Mouse (Mus musculus) lung, adult 10 weeks (tissue): Measurements from ENCODE around the gene Map2k3. TPM values are rescaled to one million over a fixed set of nuclear protein-coding genes. Genes with fewer than 3 reads are reported as not detected.

Experiments
- polyA plus RNA-seq: library from polyadenylated mRNA; stranded (reverse); fragments of 350-450 nt; fragmentation: Illumina TruSeq; extraction: RNeasy Lipid Tissue Mini Kit (QIAGEN cat#74804); gene quantifications from one replicate; pipeline ENCODE4 v1.2.3, GENCODE M21; 2014; ENCODE audit warnings: low read depth, low replicate concordance; ENCODE audit not compliant: insufficient read depth

The Map2k3 gene
- polyA plus RNA-seq, result 50.3 TPM

DNA sequence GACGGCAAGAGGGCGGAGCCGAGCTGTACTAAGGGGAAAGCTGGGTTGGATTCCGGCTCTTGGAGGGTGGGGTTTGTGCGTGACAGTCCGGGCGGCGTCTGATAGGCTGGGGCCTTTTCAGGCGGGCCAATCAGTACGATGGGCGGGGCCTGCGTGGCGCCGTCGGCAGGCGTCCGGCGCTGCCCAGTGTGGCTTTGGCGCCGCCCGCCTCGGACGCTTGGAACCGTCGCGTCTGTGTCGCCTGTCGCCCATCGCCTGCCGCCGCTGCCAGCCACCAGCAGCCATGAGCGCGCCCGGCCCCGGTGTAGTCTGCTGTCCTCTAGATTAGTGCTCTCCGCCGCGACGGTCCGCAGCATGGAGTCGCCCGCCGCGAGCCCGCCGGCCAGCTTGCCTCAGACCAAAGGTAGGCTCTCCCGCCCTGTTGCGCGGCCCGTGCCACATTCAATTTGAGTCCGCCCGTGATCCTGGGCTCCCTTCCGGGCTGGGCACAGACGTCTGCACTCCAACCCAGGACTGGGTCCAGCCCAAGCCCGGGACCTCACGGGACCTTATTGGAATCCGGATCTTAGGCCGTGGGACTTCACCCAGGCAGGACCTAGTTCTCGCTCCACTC, at the start of gene Map2k3:
Gene Map2k3, plus strand, starts transcription at position 165 of the 613 bp plus-strand sequence.

GRCm38 (mm10) chr11:60914491-60914890, 17.3 kb upstream of the Map2k3 start, which contains the start of gene Natd1:
TSS of gene Natd1 (minus strand) at chr11:60914750.

Other genes starting within 250 kb of the Map2k3 start
- 11.3 TPM for gene Llgl1, start 232.3 kb upstream of the Map2k3 start, polyA plus RNA-seq
- gene Flii, start 204.8 kb upstream of the Map2k3 start, polyA plus RNA-seq, result 80.3 TPM
- 10.3 TPM for gene Mief2, start 203.6 kb upstream of the Map2k3 start, polyA plus RNA-seq
- 3.6 TPM for gene Top3a, start 154.7 kb upstream of the Map2k3 start, polyA plus RNA-seq
- 5.0 TPM for gene Smcr8, start 154.5 kb upstream of the Map2k3 start, polyA plus RNA-seq
- gene Shmt1, start 120.3 kb upstream of the Map2k3 start, polyA plus RNA-seq, result 5.8 TPM
- gene Dhrs7b, start 101.4 kb upstream of the Map2k3 start, polyA plus RNA-seq, result 23.8 TPM
- gene Tmem11, start 52.8 kb upstream of the Map2k3 start, polyA plus RNA-seq, result 30.1 TPM
- 7.1 TPM for gene Natd1, start 17.3 kb upstream of the Map2k3 start, polyA plus RNA-seq
- 1.0 TPM for gene Kcnj12, start 90.5 kb downstream of the Map2k3 start, polyA plus RNA-seq
- gene Tnfrsf13b, start 194.7 kb downstream of the Map2k3 start, polyA plus RNA-seq, result 6.8 TPM
- gene Usp22, start 243.0 kb downstream of the Map2k3 start, polyA plus RNA-seq, result 13.8 TPM